Mouse (Mus musculus) lung, embryonic 16.5 days (tissue): ENCODE data around the gene Ttbk2. TPM values are rescaled to one million over a fixed set of nuclear protein-coding genes. Genes with fewer than 3 reads are reported as not detected.

Source experiments
- ATAC-seq: fragments of 200-750 bp; cut with Nextera tagmentation; 2 replicates; pipeline ENCODE4 v1.8.0; 2017; ENCODE audit warnings: low read depth, mild to moderate bottlenecking, moderate library complexity
- H3K27ac ChIP-seq: fragments of 300-500 bp; sonication (generic); 2 replicates; pipeline ENCODE4 v1.5.1; 2014; ENCODE audit warnings: mild to moderate bottlenecking, control low read depth, low read length
- H3K27me3 ChIP-seq: fragments of 300-500 bp; sonication (generic); 2 replicates; pipeline ENCODE4 v1.6.1; 2014; ENCODE audit warnings: low read depth, low read length, mixed read lengths; ENCODE audit not compliant: control insufficient read depth, insufficient read depth
- H3K36me3 ChIP-seq: fragments of 300-500 bp; sonication (generic); 2 replicates; pipeline ENCODE4 v1.6.1; 2014; ENCODE audit warnings: low read length; ENCODE audit not compliant: control insufficient read depth, insufficient read depth
- H3K4me1 ChIP-seq: fragments of 300-500 bp; sonication (generic); replicated peaks from 2 replicates; pipeline ENCODE4 v1.6.1; 2014; ENCODE audit warnings: low read length, mixed read lengths; ENCODE audit not compliant: control insufficient read depth, insufficient read depth
- H3K4me2 ChIP-seq: fragments of 300-500 bp; sonication (generic); 2 replicates; pipeline ENCODE4 v1.6.1; 2014; ENCODE audit warnings: low read depth, low read length, control low read depth
- H3K4me3 ChIP-seq: fragments of 300-500 bp; sonication (generic); 2 replicates; pipeline ENCODE4 v1.5.1; 2014; ENCODE audit warnings: mild to moderate bottlenecking, low read length, control low read depth
- H3K9ac ChIP-seq: fragments of 300-500 bp; sonication (generic); 2 replicates; pipeline ENCODE4 v1.6.1; 2014; ENCODE audit warnings: low read length, control low read depth
- H3K9me3 ChIP-seq: fragments of 300-500 bp; sonication (generic); 2 replicates; pipeline ENCODE4 v1.6.1; 2016; ENCODE audit warnings: low read length; ENCODE audit not compliant: control insufficient read depth
- WGBS: fragments of 180-500 bp; shearing (Covaris S2); extraction: QIAGEN DNeasy Blood & Tissue Kit; methylation state at CpG from one replicate; pipeline ENCODE4 v1.1.7; 2014; 5-methylcytosine and 5-hydroxymethylcytosine counted together
- polyA plus RNA-seq: library from polyadenylated mRNA; unstranded; fragments of >200 nt; fragmentation: Nextera tagmentation; extraction: Ambion mirVana; gene quantifications from 2 replicates; pipeline ENCODE4 v1.2.1, GENCODE M21; 2015

The Ttbk2 gene
- 2.2 and 2.4 TPM in 2 replicates for polyA plus RNA-seq

DNA sequence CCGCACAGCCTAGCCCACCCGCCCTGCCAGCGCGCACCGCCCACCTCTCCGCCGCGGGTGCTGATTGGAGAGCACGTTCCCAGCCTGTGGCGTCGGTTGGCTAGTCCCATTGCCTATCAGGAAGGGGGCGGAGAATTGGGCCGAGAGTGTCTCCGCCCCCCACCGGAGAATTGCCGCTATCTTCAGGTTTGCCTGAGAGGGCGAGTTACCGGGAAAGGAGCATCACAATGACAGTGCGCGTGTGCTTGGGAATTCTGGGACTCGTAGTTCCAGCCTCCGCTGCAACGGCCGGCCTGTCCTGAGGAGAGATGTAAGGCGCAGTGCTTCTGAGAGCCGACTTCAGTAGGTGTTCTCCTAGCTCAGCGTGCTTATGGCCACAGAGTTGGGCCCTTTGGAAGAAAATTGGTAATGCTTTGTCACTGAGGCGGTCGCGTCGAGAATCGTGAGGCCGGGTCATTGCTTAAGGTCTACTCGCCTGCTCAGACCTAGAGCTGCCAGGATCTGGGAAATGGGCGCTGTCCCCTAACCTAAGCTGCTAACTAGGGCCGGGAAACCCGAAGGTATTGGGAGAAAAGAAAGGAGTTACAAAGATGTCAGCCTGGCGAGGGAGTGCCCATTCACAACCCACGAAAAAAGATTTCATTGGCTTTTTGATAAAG, at the start of gene Ttbk2:
Ttbk2 (minus strand) TSS at position 181 of the 659 bp plus-strand sequence.
- Histone ChIP-seq H3K36me3 (no peaks in the 10 kb centered on the region), H3K4me1 (peaks cover 4% of the 10 kb centered on the region), H3K9me3 (no peaks in the 10 kb centered on the region), H3K4me2 (peak within 1 kb of the TSS; percentile 66), H3K9ac (peak within 1 kb of the TSS; percentile 79), H3K27ac (no peak within 1 kb of the TSS), H3K27me3 (no peaks in the 10 kb centered on the region), H3K4me3 (peak within 1 kb of the TSS; percentile 92)
- WGBS, result under 1% methylated on average over 38 of the region's 39 CpGs
- peak; percentile 100 for ATAC-seq

DNA sequence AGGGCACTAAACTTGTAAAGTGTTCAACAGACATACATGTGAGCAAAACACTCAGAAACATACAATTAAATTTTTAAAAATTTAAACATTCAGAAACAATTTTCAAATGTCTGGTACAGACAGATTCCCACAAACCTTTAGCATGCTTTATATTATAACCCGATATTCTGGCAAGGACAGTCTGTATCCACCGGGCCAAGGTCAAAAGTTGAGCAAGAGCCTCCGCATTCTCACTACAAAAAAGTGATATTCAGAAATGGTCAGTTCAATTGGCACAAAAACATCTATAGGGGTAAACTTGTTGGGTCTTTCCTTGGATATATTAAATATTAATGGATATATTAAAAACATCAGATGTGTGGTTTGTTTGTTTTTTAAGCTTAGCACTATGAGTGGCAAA, 46.0 kb upstream of the Ttbk2 start:
- H3K9ac ChIP-seq, result no peak overlapping the region
- no peak overlapping the region for H3K4me2 ChIP-seq
- no peak overlapping the region for H3K27ac ChIP-seq
- H3K4me3 ChIP-seq, result no peak overlapping the region
- WGBS, result 94% methylated on average over 3 of the region's 3 CpGs
- no peaks in the 10 kb centered on the region for H3K27me3 ChIP-seq
- no peaks in the 10 kb centered on the region for H3K4me1 ChIP-seq
- H3K9me3 ChIP-seq, result no peaks in the 10 kb centered on the region
- ATAC-seq, result no peak
- H3K36me3 ChIP-seq, result peaks cover 30% of the 10 kb centered on the region

- H3K9me3 ChIP-seq, result no peaks in the 10 kb centered on the region
- H3K4me1 ChIP-seq, result no peaks in the 10 kb centered on the region; the same call in 1 of the 2 replicates
- H3K36me3 ChIP-seq, result peaks cover 35% of the 10 kb centered on the region
- no peak overlapping the region for H3K4me3 ChIP-seq
- no peak; the same call in 1 of the 2 replicates for ATAC-seq
- 39% methylated on average over 5 of the region's 5 CpGs for WGBS
- no peak overlapping the region for H3K27ac ChIP-seq
- no peak overlapping the region for H3K9ac ChIP-seq
- no peak overlapping the region for H3K4me2 ChIP-seq
- H3K27me3 ChIP-seq, result no peaks in the 10 kb centered on the region
Observed at GRCm38 (mm10) chr2:120887601-120888000, 37.2 kb upstream of the Ttbk2 start.

DNA sequence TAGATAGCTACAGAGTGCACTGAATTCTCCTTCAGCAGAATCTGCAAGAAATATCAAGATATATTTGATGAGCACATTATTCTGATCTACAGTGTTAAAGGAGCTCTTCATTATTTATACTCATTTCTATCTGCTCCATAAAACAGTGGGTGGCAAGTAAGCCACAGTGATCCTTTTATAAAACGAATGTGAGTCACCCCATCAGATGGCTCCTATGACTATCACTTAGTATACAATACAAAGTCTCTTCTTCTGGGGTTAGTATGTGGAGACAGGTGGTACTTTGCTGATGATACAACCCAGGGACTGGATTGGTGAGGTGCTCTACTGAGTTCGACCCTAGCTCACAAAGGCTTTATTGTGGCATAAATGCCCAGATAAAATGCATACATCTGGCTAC, 22.8 kb upstream of the Ttbk2 start:
- Histone ChIP-seq H3K27me3 (no peaks in the 10 kb centered on the region), H3K9ac (no peak overlapping the region), H3K9me3 (no peaks in the 10 kb centered on the region), H3K4me2 (no peak overlapping the region), H3K27ac (no peak overlapping the region), H3K4me3 (no peak overlapping the region), H3K36me3 (peaks cover 12% of the 10 kb centered on the region), H3K4me1 (no peaks in the 10 kb centered on the region)
- WGBS, result 76% methylated on average over 2 of the region's 2 CpGs
- no peak for ATAC-seq

GRCm38 (mm10) chr2:120871447-120872336, 21.3 kb upstream of the Ttbk2 start:
- Histone ChIP-seq H3K4me1 (no peaks in the 10 kb centered on the region), H3K27ac (no peak overlapping the region), H3K27me3 (no peaks in the 10 kb centered on the region), H3K9me3 (no peaks in the 10 kb centered on the region), H3K36me3 (peaks cover 16% of the 10 kb centered on the region), H3K4me3 (no peak overlapping the region), H3K9ac (no peak overlapping the region), H3K4me2 (no peak overlapping the region)
- ATAC-seq, result no peak
- WGBS, result 73% methylated on average over 9 of the region's 9 CpGs

GRCm38 (mm10) chr2:120867336-120867735, 16.9 kb upstream of the Ttbk2 start:
- no peaks in the 10 kb centered on the region for H3K4me1 ChIP-seq

DNA sequence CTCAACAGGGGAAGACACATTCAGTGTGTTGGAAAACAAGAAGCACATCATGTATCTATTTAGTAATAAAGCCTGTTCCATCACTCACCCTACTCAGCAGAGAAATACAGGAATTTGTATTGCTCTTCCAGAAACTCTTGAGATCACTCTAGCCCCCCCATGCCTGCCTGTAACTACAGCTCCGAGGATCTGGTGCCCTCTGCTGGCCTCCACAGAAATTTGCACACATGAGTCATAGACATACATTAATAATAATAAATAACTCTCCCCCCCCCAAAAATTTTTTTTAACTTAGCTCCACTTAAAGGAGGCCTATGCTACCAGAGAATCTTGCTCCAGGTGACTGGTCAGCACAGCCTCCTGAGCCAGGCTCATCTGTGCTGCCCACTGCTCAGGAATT, 16.2 kb upstream of the Ttbk2 start:
- Histone ChIP-seq H3K27me3 (no peaks in the 10 kb centered on the region), H3K27ac (no peak overlapping the region), H3K4me1 (no peaks in the 10 kb centered on the region), H3K4me3 (no peak overlapping the region), H3K9me3 (no peaks in the 10 kb centered on the region), H3K4me2 (no peak overlapping the region), H3K9ac (no peak overlapping the region), H3K36me3 (peaks cover 20% of the 10 kb centered on the region)
- ATAC-seq, result no peak
- WGBS, result 17% methylated on average over 1 of the region's 1 CpGs

More at GRCm38 (mm10) chr2:120867336-120867735, 16.9 kb upstream of the Ttbk2 start:
- ATAC-seq, result no peak
- Histone ChIP-seq H3K9ac (no peak overlapping the region), H3K9me3 (no peaks in the 10 kb centered on the region), H3K27me3 (no peaks in the 10 kb centered on the region), H3K36me3 (peaks cover 20% of the 10 kb centered on the region), H3K4me3 (no peak overlapping the region), H3K27ac (no peak overlapping the region), H3K4me2 (no peak overlapping the region)
- WGBS, result 89% methylated on average over 5 of the region's 5 CpGs

DNA sequence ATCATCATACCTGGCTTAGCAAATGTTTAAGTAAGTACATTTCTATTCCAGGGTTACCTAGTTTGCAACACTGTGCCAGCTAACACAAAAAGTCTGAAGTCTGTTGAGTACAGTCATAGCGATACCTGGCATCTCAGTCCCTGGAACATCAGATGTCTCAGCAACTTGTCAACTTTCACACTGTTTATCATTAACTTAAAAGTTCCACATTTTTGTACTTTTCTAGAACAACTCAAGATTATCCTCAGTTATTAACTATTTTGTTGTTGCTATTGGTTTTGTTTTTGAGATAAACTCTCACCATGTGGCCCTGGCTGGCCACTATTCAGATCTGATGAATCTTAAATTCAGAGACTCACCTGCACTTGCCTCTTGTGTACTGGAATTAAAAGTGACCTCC, 13.0 kb upstream of the Ttbk2 start:
- WGBS, result 98% methylated on average over 1 of the region's 1 CpGs
- Histone ChIP-seq H3K9me3 (no peaks in the 10 kb centered on the region), H3K9ac (no peak overlapping the region), H3K36me3 (peaks cover 17% of the 10 kb centered on the region), H3K27me3 (no peaks in the 10 kb centered on the region), H3K4me3 (no peak overlapping the region), H3K4me2 (no peak overlapping the region), H3K4me1 (no peaks in the 10 kb centered on the region), H3K27ac (no peak overlapping the region)
- ATAC-seq, result no peak

- H3K27me3 ChIP-seq, result no peaks in the 10 kb centered on the region
- 48% methylated on average over 1 of the region's 1 CpGs for WGBS
- peaks cover 12% of the 10 kb centered on the region for H3K36me3 ChIP-seq
- no peak overlapping the region for H3K27ac ChIP-seq
- no peak for ATAC-seq
- no peaks in the 10 kb centered on the region for H3K9me3 ChIP-seq
- H3K4me1 ChIP-seq, result no peaks in the 10 kb centered on the region
- no peak overlapping the region for H3K4me2 ChIP-seq
- H3K4me3 ChIP-seq, result no peak overlapping the region
- H3K9ac ChIP-seq, result no peak overlapping the region
Observed at GRCm38 (mm10) chr2:120860699-120861098, 10.3 kb upstream of the Ttbk2 start.
